Mouse (Mus musculus) gastrocnemius, postnatal 36 days (tissue): ENCODE results near the gene Rassf1. TPM values are rescaled to one million over a fixed set of nuclear protein-coding genes. Genes with fewer than 3 reads are reported as not detected.

Source experiments
- DNase-seq, 2 experiments: peaks; one replicate each; pipeline ENCODE4 v3.0.0; 2022
- intact Hi-C: fragments of 180-260 bp; cut with DNase I; formaldehyde crosslinking; loops from one replicate; pipeline ENCODE4 v1.15.1; 2025
- total RNA-seq, 2 experiments: library from RNA; stranded (reverse); gene quantifications; 2 replicates each; pipeline ENCODE4 v1.2.3; 2021

The Rassf1 gene
- total RNA-seq, 2 experiments from 2014 or later, result 10.4 to 14.9 TPM

- intact Hi-C loops, result no loop called here
- no peak for DNase-seq
These were observed 12.6 kb upstream of the Rassf1 start for GRCm38 (mm10) chr9:107538711-107539110.

GRCm38 (mm10) chr9:107539940-107540339 lies 11.4 kb upstream of the Rassf1 start:
- intact Hi-C loops, result no loop called here
- no peak for DNase-seq

GRCm38 (mm10) chr9:107540420-107540819 lies 10.9 kb upstream of the Rassf1 start:
- intact Hi-C loops, result no loop called here
- DNase-seq, result no peak

- DNase-seq, result no peak
- intact Hi-C loops, result no loop called here
These were observed 10.3 kb upstream of the Rassf1 start for GRCm38 (mm10) chr9:107541005-107541404.

GRCm38 (mm10) chr9:107541474-107542351 lies 9.6 kb upstream of the Rassf1 start, which contains the start of the genes Cyb561d2 and Nprl2:
Cyb561d2 (minus strand) TSS chr9:107542193.
Nprl2 (plus strand) TSS chr9:107542226.
- DNase-seq, result peak; percentile 91 to 93
- intact Hi-C loops, result no loop called here

GRCm38 (mm10) chr9:107542352-107542686 lies 9.0 kb upstream of the Rassf1 start:
- intact Hi-C loops, result no loop called here
- DNase-seq, result no peak

GRCm38 (mm10) chr9:107542721-107543120 lies 8.6 kb upstream of the Rassf1 start:
- intact Hi-C loops, result no loop called here
- no peak for DNase-seq

- intact Hi-C loops, result no loop called here
- DNase-seq, result no peak
These were observed 8.1 kb upstream of the Rassf1 start for GRCm38 (mm10) chr9:107543299-107543698.

- no peak for DNase-seq
- intact Hi-C loops, result no loop called here
These were observed 7.1 kb upstream of the Rassf1 start for GRCm38 (mm10) chr9:107544196-107544700.

GRCm38 (mm10) chr9:107544729-107545128 lies 6.6 kb upstream of the Rassf1 start:
- no peak for DNase-seq
- intact Hi-C loops, result no loop called here

- intact Hi-C loops, result no loop called here
- no peak for DNase-seq
These were observed 6.2 kb upstream of the Rassf1 start for GRCm38 (mm10) chr9:107545199-107545598.

- intact Hi-C loops, result no loop called here
- DNase-seq, result peak in 1 of 2 experiments; percentile 64
These were observed 5.8 kb upstream of the Rassf1 start for GRCm38 (mm10) chr9:107545602-107546001.

- DNase-seq, result peak; percentile 75 to 81
- intact Hi-C loops, result no loop called here
These were observed 4.3 kb upstream of the Rassf1 start, which contains the start of gene Zmynd10 for GRCm38 (mm10) chr9:107547026-107547425. Zmynd10 (plus strand) TSS chr9:107547298.

GRCm38 (mm10) chr9:107547957-107548356 lies 3.4 kb upstream of the Rassf1 start:
- DNase-seq, result no peak
- intact Hi-C loops, result no loop called here

GRCm38 (mm10) chr9:107548820-107549219 lies 2.5 kb upstream of the Rassf1 start:
- DNase-seq, result no peak
- intact Hi-C loops, result no loop called here

- intact Hi-C loops, result no loop called here
- no peak for DNase-seq
These were observed 1.9 kb upstream of the Rassf1 start for GRCm38 (mm10) chr9:107549297-107550074.

GRCm38 (mm10) chr9:107550491-107551116 lies 751 bp upstream of the Rassf1 start:
- intact Hi-C loops, result no loop called here
- DNase-seq, result no peak

- intact Hi-C loops, result no loop called here
- no peak for DNase-seq
These were observed 568 bp downstream of the Rassf1 start for GRCm38 (mm10) chr9:107551890-107552355.

- DNase-seq, result no peak
- intact Hi-C loops, result no loop called here
These were observed 1.5 kb downstream of the Rassf1 start for GRCm38 (mm10) chr9:107552690-107553393.
